Mouse (Mus musculus) erythroid progenitor cell, adult 5-6 weeks (primary cell): ENCODE measurements around the gene Ldb3. TPM values are rescaled to one million over a fixed set of nuclear protein-coding genes. Genes with fewer than 3 reads are reported as not detected.

Source experiments
- ATAC-seq: replicated peaks from 2 replicates; pipeline ENCODE4 v1.8.0; 2016; ENCODE audit warnings: moderate number of reproducible peaks, mild to moderate bottlenecking, moderate TSS enrichment, inconsistent platforms; ENCODE audit not compliant: poor library complexity, low FRiP score, severe bottlenecking
- total RNA-seq, 2 experiments: library from RNA; stranded (forward) in 1 of 2; stranded (reverse) in 1 of 2; fragments of 150-400 nt in 1 of 2; fragments of 186-747, 209-891 nt in 1 of 2; gene quantifications; 2 replicates each; pipeline versions ENCODE4 v1.2.3 to v1.2.4; 2015 to 2017; ENCODE audit warnings: low replicate concordance in 2 of 2

Gene Ldb3
- total RNA-seq, 2 experiments from 2014 or later = not detected

DNA sequence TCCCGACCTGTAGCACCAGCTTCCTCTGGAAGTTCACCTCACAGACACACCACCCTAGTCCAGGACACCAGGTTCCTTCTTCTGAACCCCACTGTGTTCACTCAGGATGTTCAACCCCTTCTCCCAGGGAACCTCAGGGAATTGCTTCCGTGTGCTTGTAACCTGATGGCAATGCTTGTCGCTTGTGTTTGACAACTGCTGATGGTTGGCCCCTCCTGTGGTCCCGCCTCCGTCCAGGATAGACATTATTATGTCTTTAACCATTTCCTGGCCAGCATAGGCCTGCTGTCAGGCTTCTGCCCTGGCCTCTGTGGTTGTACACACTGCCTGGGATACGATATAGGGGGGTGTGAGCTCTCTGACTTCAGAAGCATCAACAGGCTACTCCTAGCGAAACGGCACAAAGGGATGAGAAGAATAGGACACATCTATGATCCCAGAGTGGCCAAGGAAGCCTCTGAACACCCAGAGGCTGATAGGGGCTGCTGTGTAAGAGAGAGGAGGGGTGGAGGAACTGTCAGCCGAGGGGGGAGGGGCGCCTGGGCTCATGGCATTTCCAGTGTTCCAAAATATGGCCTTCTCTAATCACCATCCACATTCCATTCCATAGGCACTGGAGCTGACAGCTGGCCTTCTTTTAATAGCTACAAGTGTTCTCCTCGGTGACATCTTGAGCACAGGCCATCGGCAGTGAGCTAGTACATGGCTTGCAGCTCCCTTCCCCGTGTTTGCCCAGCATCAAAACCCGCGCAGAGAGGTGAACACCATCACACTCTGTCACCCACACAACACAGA, 3.5 kb upstream of the Ldb3 start:
- ATAC-seq = no peak

GRCm38 (mm10) chr14:34590743-34591675, 2.5 kb upstream of the Ldb3 start:
- no peak for ATAC-seq

- ATAC-seq = no peak
These were observed 1.6 kb upstream of the Ldb3 start for GRCm38 (mm10) chr14:34590017-34590570.

GRCm38 (mm10) chr14:34589185-34589713, 767 bp upstream of the Ldb3 start:
- ATAC-seq = no peak

- no peak for ATAC-seq
These were observed 477 bp downstream of the Ldb3 start for GRCm38 (mm10) chr14:34588005-34588404.

GRCm38 (mm10) chr14:34586871-34587270, 1.6 kb downstream of the Ldb3 start:
- ATAC-seq = no peak

DNA sequence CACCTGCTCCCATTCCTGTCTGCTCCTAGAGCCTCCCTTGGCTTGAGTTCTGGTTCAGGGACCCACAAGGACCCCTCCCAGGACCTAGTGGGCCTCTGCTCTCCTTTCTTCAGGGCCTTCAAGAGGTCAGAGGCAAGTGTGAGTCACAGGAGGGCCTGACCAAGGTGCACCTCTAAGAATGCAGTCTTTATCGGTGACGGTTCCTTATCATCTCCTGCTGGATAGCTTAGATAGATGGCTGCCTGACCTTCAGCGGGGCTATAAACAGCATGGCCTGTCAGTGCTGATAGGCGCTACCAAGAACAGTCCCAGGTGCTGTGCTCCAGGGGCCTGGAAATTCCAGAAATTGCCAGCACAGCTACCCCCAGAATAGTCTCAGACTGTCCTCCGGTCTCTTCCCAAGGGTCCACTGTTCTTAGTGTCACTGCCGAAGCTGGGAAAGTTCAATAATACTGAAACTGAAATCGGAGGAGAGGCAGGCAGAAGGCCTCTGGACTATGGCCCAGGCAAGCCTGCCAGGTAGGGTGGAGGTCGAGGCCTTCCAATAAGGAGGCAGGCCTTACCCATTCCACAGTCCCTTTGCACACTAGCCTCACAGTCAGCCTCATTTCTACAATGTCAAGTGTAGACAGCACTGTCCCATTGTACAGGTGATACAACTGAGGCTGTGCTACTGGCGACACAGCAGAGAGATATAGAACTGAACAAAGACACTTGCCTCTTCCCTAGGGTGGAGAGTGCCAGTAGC, 3.0 kb downstream of the Ldb3 start:
- no peak for ATAC-seq

DNA sequence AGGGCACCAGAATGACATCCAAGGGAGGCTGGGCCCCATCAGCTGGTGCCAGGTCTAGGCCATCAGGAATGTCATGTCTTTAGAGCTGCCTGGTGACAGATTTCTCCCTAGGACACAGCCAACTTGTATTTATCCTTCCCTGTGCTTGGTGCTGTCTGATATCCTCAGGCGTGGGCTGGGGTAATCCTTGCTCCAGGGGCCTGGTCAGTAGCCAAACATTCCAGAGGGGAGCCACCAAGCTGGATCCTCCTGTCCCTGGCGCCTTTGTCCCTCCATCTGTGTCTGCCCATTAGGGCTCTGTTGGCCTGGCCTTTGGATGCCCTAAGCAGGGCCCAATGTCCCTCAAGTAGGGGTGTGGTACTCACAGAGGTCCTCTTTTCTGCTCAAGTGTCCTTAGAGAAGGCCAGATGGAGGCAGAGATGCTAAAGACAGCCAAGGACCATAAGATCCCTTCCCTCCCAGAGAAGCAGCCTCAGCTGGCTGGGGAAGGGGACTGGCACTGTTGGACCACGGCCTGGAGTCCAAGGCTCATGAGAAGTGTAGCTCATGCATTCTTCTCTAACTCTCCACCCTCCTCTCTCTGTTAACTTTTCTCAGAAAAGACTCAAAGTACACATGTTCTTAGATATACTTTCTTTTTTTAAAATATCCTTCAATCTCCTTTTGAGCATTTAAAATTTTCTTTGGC, 5.6 kb downstream of the Ldb3 start:
- no peak for ATAC-seq

GRCm38 (mm10) chr14:34576858-34577257, 11.6 kb downstream of the Ldb3 start:
- ATAC-seq = no peak

- no peak for ATAC-seq
These were observed 14.4 kb downstream of the Ldb3 start for GRCm38 (mm10) chr14:34574068-34574467.

GRCm38 (mm10) chr14:34573348-34573913, 15.1 kb downstream of the Ldb3 start:
- no peak for ATAC-seq

DNA sequence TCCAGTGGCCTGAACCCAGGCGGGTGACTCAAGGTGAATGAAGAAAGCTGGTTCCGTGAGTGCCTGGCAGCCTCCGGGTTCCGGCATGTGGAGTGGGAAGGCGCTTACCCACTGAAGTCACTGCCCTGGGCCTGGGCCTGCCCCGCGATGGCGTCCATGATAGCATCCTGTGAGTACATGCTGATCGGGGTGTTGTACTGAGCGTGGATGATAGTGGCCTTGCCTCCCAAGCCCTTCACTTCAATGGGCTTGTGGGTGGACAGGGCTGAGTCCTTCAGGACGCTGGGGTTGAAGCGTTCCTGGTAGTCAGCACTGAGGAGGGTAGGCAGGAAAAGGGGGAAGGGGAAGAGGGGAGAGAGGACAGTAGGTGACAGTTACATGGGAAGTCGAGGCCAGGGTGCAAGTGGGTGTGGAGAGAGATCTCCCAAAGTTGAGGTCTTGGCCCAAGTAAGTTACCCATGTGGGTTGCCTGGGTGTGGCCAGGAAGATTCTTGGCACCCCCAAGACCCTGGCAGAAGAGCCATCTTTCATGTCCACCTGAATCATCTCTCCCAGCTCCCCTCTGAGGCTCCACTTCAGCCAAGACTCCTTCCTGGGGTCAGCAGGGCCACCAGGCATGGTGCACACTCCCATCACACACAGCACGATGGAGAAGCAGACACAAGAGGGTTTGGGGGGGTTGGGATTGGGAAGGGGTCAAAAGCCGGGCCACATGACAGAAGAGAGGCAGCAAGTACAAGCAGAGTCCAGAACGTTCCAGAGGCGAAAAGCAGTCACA, 16.7 kb downstream of the Ldb3 start:
- ATAC-seq = no peak

DNA sequence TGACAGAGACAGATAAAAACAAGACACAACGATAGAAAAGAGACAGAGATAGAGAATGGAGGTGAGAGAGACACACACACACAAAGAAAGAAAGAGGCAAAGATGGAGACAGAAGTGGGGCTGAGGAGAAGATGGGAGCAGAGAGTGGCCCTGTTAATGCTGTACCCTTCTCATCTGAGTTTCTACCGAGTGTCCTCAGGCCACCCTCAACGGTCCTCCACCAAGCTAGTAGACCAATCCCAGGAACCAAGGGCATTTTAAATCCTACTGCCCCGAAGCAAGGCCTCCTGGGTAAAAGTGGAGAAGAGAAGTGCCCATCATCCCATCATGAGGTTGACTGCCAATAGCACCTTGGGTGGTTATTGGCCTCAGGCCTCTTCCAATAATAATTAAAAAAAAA, 17.6 kb downstream of the Ldb3 start:
- ATAC-seq = no peak

GRCm38 (mm10) chr14:34570294-34570693, 18.2 kb downstream of the Ldb3 start:
- ATAC-seq = 0 out of 2 replicates have a peak, but pooled peaks have one; percentile 55

GRCm38 (mm10) chr14:34569534-34570194, 18.8 kb downstream of the Ldb3 start:
- ATAC-seq = no peak

DNA sequence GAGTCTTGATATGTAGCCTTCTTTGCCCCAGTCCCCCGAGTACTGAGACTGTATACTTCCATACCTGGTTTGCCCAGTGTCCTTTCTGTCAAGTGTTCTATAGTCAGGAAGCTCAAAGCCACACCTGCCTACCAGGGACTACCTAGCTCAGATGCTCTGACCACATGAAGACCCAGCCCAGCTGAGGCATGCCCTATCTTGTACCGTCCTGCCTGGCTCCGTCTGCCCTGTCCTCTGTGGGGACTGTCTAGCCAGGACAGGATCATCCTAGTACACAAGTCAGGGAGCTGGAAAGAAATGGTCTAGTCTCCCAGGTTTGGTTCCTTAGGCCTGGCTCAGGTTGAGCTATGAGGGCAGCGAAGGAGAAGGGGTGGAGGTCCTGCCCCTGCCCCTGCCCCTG, 19.9 kb downstream of the Ldb3 start:
- ATAC-seq = no peak

GRCm38 (mm10) chr14:34567697-34568096, 20.8 kb downstream of the Ldb3 start:
- no peak for ATAC-seq
